Mouse (Mus musculus) olfactory bulb, adult 2 months (tissue): ENCODE measurements at regions not wholly inside any gene's neighbourhood (a gene's known extent, or its start where the extent isn't known, plus 50 kb on each side); places are given as distances from the start of the nearest gene placed in this dataset.

Experiments used
- H3K27ac ChIP-seq: fragments of 200-500 bp; 2 replicates; pipeline ENCODE4 v1.5.1; 2012; ENCODE audit warnings: low read depth, low read length; ENCODE audit not compliant: insufficient read depth
- H3K4me1 ChIP-seq: fragments of 200-500 bp; 2 replicates; pipeline ENCODE4 v1.6.1; 2012; ENCODE audit warnings: low read length; ENCODE audit not compliant: control insufficient read depth, insufficient read depth
- H3K4me3 ChIP-seq: fragments of 200-500 bp; 2 replicates; pipeline ENCODE4 v1.5.1; 2012; ENCODE audit warnings: mild to moderate bottlenecking, low read depth, low read length, moderate library complexity; ENCODE audit not compliant: insufficient read depth
- CTCF ChIP-seq: fragments of 200-500 bp; IDR thresholded peaks from 2 replicates; pipeline ENCODE4 v1.5.1; 2012; ENCODE audit warnings: low read depth, mild to moderate bottlenecking, low read length, moderate library complexity; ENCODE audit not compliant: insufficient read depth
- POLR2A ChIP-seq: fragments of 200-500 bp; IDR thresholded peaks from 2 replicates; pipeline ENCODE4 v1.6.1; 2012; ENCODE audit warnings: mild to moderate bottlenecking, low read depth, low read length, moderate library complexity; ENCODE audit not compliant: insufficient read depth
- WGBS: fragments of 180-500 bp; shearing (Covaris S2); methylation state at CpG from one replicate; pipeline ENCODE4 v1.1.7; 2018; 5-methylcytosine and 5-hydroxymethylcytosine counted together

- Histone ChIP-seq H3K4me3 (no peak overlapping the region), H3K4me1 (no peaks in the 10 kb centered on the region), H3K27ac (no peak overlapping the region)
- no peak for TF ChIP-seq CTCF
- TF ChIP-seq POLR2A: no peak
- WGBS: 70% methylated on average over 1 of the region's 1 CpGs
These were observed 77.2 kb upstream of the Pax2 start for GRCm38 (mm10) chr19:44678686-44679085.

GRCm38 (mm10) chr19:44681675-44682074 is 74.2 kb upstream of the Pax2 start:
- Histone ChIP-seq H3K27ac (no peak overlapping the region), H3K4me3 (no peak overlapping the region), H3K4me1 (peaks cover 6% of the 10 kb centered on the region; the same call in 1 of the 2 replicates)
- 9% methylated on average over 8 of the region's 8 CpGs for WGBS
- TF ChIP-seq POLR2A (no peak), CTCF (no peak)

- 5% methylated on average over 12 of the region's 12 CpGs for WGBS
- TF ChIP-seq CTCF (no peak), POLR2A (no peak)
- H3K4me1 ChIP-seq: peaks cover 6% of the 10 kb centered on the region; the same call in 1 of the 2 replicates
- H3K27ac ChIP-seq: no peak overlapping the region
- no peak overlapping the region for H3K4me3 ChIP-seq
These were observed 72.7 kb upstream of the Pax2 start for GRCm38 (mm10) chr19:44683191-44683590.

GRCm38 (mm10) chr19:44684061-44684514 is 71.8 kb upstream of the Pax2 start:
- H3K27ac ChIP-seq: no peak overlapping the region
- peak overlapping the region; percentile 5; the same call in 1 of the 2 replicates for H3K4me3 ChIP-seq
- 3% methylated on average over 48 of the region's 48 CpGs for WGBS
- TF ChIP-seq CTCF (0 out of 2 replicates have a peak, but pooled peaks have one; percentile 27), POLR2A (no peak)
- peaks cover 6% of the 10 kb centered on the region; the same call in 1 of the 2 replicates for H3K4me1 ChIP-seq

GRCm38 (mm10) chr19:44686061-44686460 is 69.8 kb upstream of the Pax2 start:
- H3K4me1 ChIP-seq: peaks cover 6% of the 10 kb centered on the region; the same call in 1 of the 2 replicates
- TF ChIP-seq POLR2A (no peak), CTCF (no peak)
- no peak overlapping the region for H3K4me3 ChIP-seq
- WGBS: 60% methylated on average over 7 of the region's 7 CpGs
- no peak overlapping the region for H3K27ac ChIP-seq

GRCm38 (mm10) chr19:44692396-44692795 is 63.4 kb upstream of the Pax2 start:
- TF ChIP-seq CTCF: no peak
- no peak for TF ChIP-seq POLR2A
- WGBS: 18% methylated on average over 17 of the region's 17 CpGs
- no peak overlapping the region for H3K27ac ChIP-seq
- peaks cover 6% of the 10 kb centered on the region; the same call in 1 of the 2 replicates for H3K4me1 ChIP-seq
- H3K4me3 ChIP-seq: no peak overlapping the region

- no peak overlapping the region for H3K4me3 ChIP-seq
- 4% methylated on average over 16 of the region's 16 CpGs for WGBS
- no peak overlapping the region for H3K27ac ChIP-seq
These were observed 63.0 kb upstream of the Pax2 start for GRCm38 (mm10) chr19:44692816-44693215.

GRCm38 (mm10) chr19:44695331-44695730 is 60.5 kb upstream of the Pax2 start:
- Histone ChIP-seq H3K27ac (no peak overlapping the region), H3K4me3 (no peak overlapping the region), H3K4me1 (peaks cover 6% of the 10 kb centered on the region; the same call in 1 of the 2 replicates)
- 18% methylated on average over 3 of the region's 3 CpGs for WGBS
- no peak for TF ChIP-seq CTCF
- TF ChIP-seq POLR2A: no peak

More at GRCm38 (mm10) chr19:44692816-44693215, 63.0 kb upstream of the Pax2 start:
- H3K4me1 ChIP-seq: peaks cover 6% of the 10 kb centered on the region; the same call in 1 of the 2 replicates
- TF ChIP-seq CTCF: no peak

GRCm38 (mm10) chr19:44696059-44696712 is 59.7 kb upstream of the Pax2 start:
- H3K4me1 ChIP-seq: peaks cover 6% of the 10 kb centered on the region; the same call in 1 of the 2 replicates
- WGBS: 37% methylated on average over 8 of the region's 8 CpGs
- H3K4me3 ChIP-seq: no peak overlapping the region
- TF ChIP-seq CTCF (no peak), POLR2A (no peak)
- H3K27ac ChIP-seq: no peak overlapping the region
